Mouse (Mus musculus) hindbrain, embryonic 15.5 days (tissue): ENCODE measurements at regions not wholly inside any gene's neighbourhood (a gene's known extent, or its start where the extent isn't known, plus 50 kb on each side); places are given as distances from the start of the nearest gene placed in this dataset.
"Not testable (repeated sequence)": the region's sequence is repeated elsewhere in the genome, so short reads cannot be mapped to it uniquely, and the experiment has no call there.

Experiments used
- ATAC-seq: fragments of 200-750 bp; cut with Nextera tagmentation; 2 replicates; pipeline ENCODE4 v1.8.0; 2017; ENCODE audit warnings: low read depth, moderate number of reproducible peaks, moderate TSS enrichment; ENCODE audit not compliant: low FRiP score
- H3K27ac ChIP-seq: fragments of 300-500 bp; sonication (generic); replicated peaks from 2 replicates; pipeline ENCODE4 v1.5.1; 2015; ENCODE audit warnings: mild to moderate bottlenecking, inconsistent platforms
- H3K27me3 ChIP-seq: fragments of 300-500 bp; sonication (generic); 2 replicates; pipeline ENCODE4 v1.6.1; 2015; ENCODE audit warnings: control low read depth, inconsistent platforms
- H3K36me3 ChIP-seq: fragments of 300-500 bp; sonication (generic); 2 replicates; pipeline ENCODE4 v1.6.1; 2015; ENCODE audit warnings: control low read depth, inconsistent platforms
- H3K4me1 ChIP-seq: fragments of 300-500 bp; sonication (generic); replicated peaks from 2 replicates; pipeline ENCODE4 v1.6.1; 2015; ENCODE audit warnings: control low read depth, inconsistent platforms
- H3K4me2 ChIP-seq: fragments of 300-500 bp; sonication (generic); 2 replicates; pipeline ENCODE4 v1.6.1; 2015; ENCODE audit warnings: moderate library complexity, mild to moderate bottlenecking, inconsistent platforms
- H3K4me3 ChIP-seq: fragments of 300-500 bp; sonication (generic); 2 replicates; pipeline ENCODE4 v1.5.1; 2015; ENCODE audit warnings: mild to moderate bottlenecking, inconsistent platforms
- H3K9ac ChIP-seq: fragments of 300-500 bp; sonication (generic); 2 replicates; pipeline ENCODE4 v1.6.1; 2015; ENCODE audit warnings: inconsistent platforms
- H3K9me3 ChIP-seq: fragments of 300-500 bp; sonication (generic); 2 replicates; pipeline ENCODE4 v1.6.1; 2016; ENCODE audit warnings: control low read depth, inconsistent platforms
- WGBS: fragments of 180-500 bp; shearing (Covaris S2); methylation state at CpG from one replicate; pipeline ENCODE4 v1.1.7; 2015; 5-methylcytosine and 5-hydroxymethylcytosine counted together

- H3K27me3 ChIP-seq, H3K4me1 ChIP-seq, H3K4me3 ChIP-seq, H3K9ac ChIP-seq, ATAC-seq, H3K27ac ChIP-seq, H3K9me3 ChIP-seq, H3K36me3 ChIP-seq, H3K4me2 ChIP-seq: not testable (repeated sequence)
- WGBS: 92% methylated on average over 5 of the region's 5 CpGs
Measured at GRCm38 (mm10) chr11:24322412-24322811, 244.6 kb downstream of the Bcl11a start.

GRCm38 (mm10) chr11:24328481-24328880, 250.6 kb downstream of the Bcl11a start:
- no peak overlapping the region for H3K4me2 ChIP-seq
- no peak overlapping the region for H3K27ac ChIP-seq
- no peaks in the 10 kb centered on the region for H3K4me1 ChIP-seq
- no peak overlapping the region for H3K4me3 ChIP-seq
- ATAC-seq: no peak
- H3K27me3 ChIP-seq: no peaks in the 10 kb centered on the region
- H3K9me3 ChIP-seq: no peaks in the 10 kb centered on the region
- no peaks in the 10 kb centered on the region for H3K36me3 ChIP-seq
- WGBS: 63% methylated on average over 4 of the region's 4 CpGs
- no peak overlapping the region for H3K9ac ChIP-seq

GRCm38 (mm10) chr11:24330366-24331124, 252.7 kb downstream of the Bcl11a start:
- WGBS: 61% methylated on average over 10 of the region's 10 CpGs
- H3K4me2 ChIP-seq: no peak overlapping the region
- H3K9ac ChIP-seq: no peak overlapping the region
- H3K27ac ChIP-seq: no peak overlapping the region
- no peak overlapping the region for H3K4me3 ChIP-seq
- H3K4me1 ChIP-seq: no peaks in the 10 kb centered on the region
- no peaks in the 10 kb centered on the region for H3K27me3 ChIP-seq
- no peaks in the 10 kb centered on the region for H3K36me3 ChIP-seq
- H3K9me3 ChIP-seq: no peaks in the 10 kb centered on the region
- no peak for ATAC-seq

- Histone ChIP-seq H3K9ac (no peak overlapping the region), H3K4me3 (no peak overlapping the region), H3K9me3 (no peaks in the 10 kb centered on the region), H3K36me3 (no peaks in the 10 kb centered on the region), H3K27me3 (no peaks in the 10 kb centered on the region), H3K4me1 (no peaks in the 10 kb centered on the region), H3K27ac (no peak overlapping the region), H3K4me2 (no peak overlapping the region)
- WGBS: 87% methylated on average over 3 of the region's 3 CpGs
- ATAC-seq: no peak
Measured at GRCm38 (mm10) chr11:24332241-24332640, 254.4 kb downstream of the Bcl11a start.

- Histone ChIP-seq H3K4me3 (no peak overlapping the region), H3K36me3 (no peaks in the 10 kb centered on the region), H3K9me3 (no peaks in the 10 kb centered on the region), H3K4me1 (no peaks in the 10 kb centered on the region), H3K27me3 (no peaks in the 10 kb centered on the region), H3K4me2 (no peak overlapping the region), H3K9ac (no peak overlapping the region), H3K27ac (no peak overlapping the region)
- 88% methylated on average over 6 of the region's 6 CpGs for WGBS
- ATAC-seq: no peak
Measured at GRCm38 (mm10) chr11:24333111-24333510, 255.3 kb downstream of the Bcl11a start.

- WGBS: 94% methylated on average over 4 of the region's 4 CpGs
- Histone ChIP-seq H3K27ac (no peak overlapping the region), H3K4me1 (no peaks in the 10 kb centered on the region), H3K4me2 (no peak overlapping the region), H3K9me3 (no peaks in the 10 kb centered on the region), H3K27me3 (no peaks in the 10 kb centered on the region), H3K4me3 (no peak overlapping the region), H3K36me3 (no peaks in the 10 kb centered on the region), H3K9ac (no peak overlapping the region)
- ATAC-seq: no peak
Measured at GRCm38 (mm10) chr11:24335256-24335655, 257.4 kb downstream of the Bcl11a start.

- no peak overlapping the region for H3K4me3 ChIP-seq
Measured at GRCm38 (mm10) chr11:24338111-24338510, 260.3 kb downstream of the Bcl11a start.

GRCm38 (mm10) chr11:24339061-24339460, 261.2 kb downstream of the Bcl11a start:
- Histone ChIP-seq H3K9me3 (no peaks in the 10 kb centered on the region), H3K27me3 (no peaks in the 10 kb centered on the region; the same call in 1 of the 2 replicates), H3K4me1 (no peaks in the 10 kb centered on the region), H3K9ac (no peak overlapping the region), H3K27ac (no peak overlapping the region), H3K4me2 (no peak overlapping the region), H3K4me3 (no peak overlapping the region), H3K36me3 (no peaks in the 10 kb centered on the region)
- no peak for ATAC-seq
- 64% methylated on average over 2 of the region's 2 CpGs for WGBS

More at GRCm38 (mm10) chr11:24338111-24338510, 260.3 kb downstream of the Bcl11a start:
- Histone ChIP-seq H3K9ac (no peak overlapping the region), H3K4me1 (no peaks in the 10 kb centered on the region), H3K27me3 (no peaks in the 10 kb centered on the region), H3K9me3 (no peaks in the 10 kb centered on the region), H3K27ac (no peak overlapping the region), H3K4me2 (no peak overlapping the region), H3K36me3 (no peaks in the 10 kb centered on the region)
- 77% methylated on average over 1 of the region's 1 CpGs for WGBS
- no peak for ATAC-seq

GRCm38 (mm10) chr11:24340677-24341076, 262.8 kb downstream of the Bcl11a start:
- no peak for ATAC-seq
- H3K4me3 ChIP-seq: no peak overlapping the region
- no peak overlapping the region for H3K9ac ChIP-seq
- no peaks in the 10 kb centered on the region; the same call in 1 of the 2 replicates for H3K27me3 ChIP-seq
- H3K9me3 ChIP-seq: no peaks in the 10 kb centered on the region
- H3K4me2 ChIP-seq: no peak overlapping the region
- no peaks in the 10 kb centered on the region for H3K4me1 ChIP-seq
- no peaks in the 10 kb centered on the region for H3K36me3 ChIP-seq
- H3K27ac ChIP-seq: no peak overlapping the region
- WGBS: 76% methylated on average over 2 of the region's 2 CpGs

GRCm38 (mm10) chr11:24341650-24342049, 263.8 kb downstream of the Bcl11a start:
- WGBS: 74% methylated on average over 3 of the region's 3 CpGs
- no peak overlapping the region for H3K9ac ChIP-seq
- no peak overlapping the region for H3K4me2 ChIP-seq
- H3K9me3 ChIP-seq: no peaks in the 10 kb centered on the region
- H3K4me1 ChIP-seq: peaks cover under 1% of the 10 kb centered on the region; the same call in 1 of the 2 replicates
- H3K36me3 ChIP-seq: no peaks in the 10 kb centered on the region
- H3K27ac ChIP-seq: no peak overlapping the region
- H3K27me3 ChIP-seq: no peaks in the 10 kb centered on the region; the same call in 1 of the 2 replicates
- no peak overlapping the region for H3K4me3 ChIP-seq
- ATAC-seq: no peak

GRCm38 (mm10) chr11:24342176-24342575, 264.3 kb downstream of the Bcl11a start:
- no peak overlapping the region for H3K4me3 ChIP-seq
- H3K27me3 ChIP-seq: no peaks in the 10 kb centered on the region; the same call in 1 of the 2 replicates

GRCm38 (mm10) chr11:24342732-24343131, 264.9 kb downstream of the Bcl11a start:
- H3K4me2 ChIP-seq: no peak overlapping the region
- no peaks in the 10 kb centered on the region; the same call in 1 of the 2 replicates for H3K27me3 ChIP-seq
- no peak overlapping the region for H3K27ac ChIP-seq
- H3K9ac ChIP-seq: no peak overlapping the region
- no peaks in the 10 kb centered on the region for H3K36me3 ChIP-seq
- 90% methylated on average over 2 of the region's 2 CpGs for WGBS
- no peak overlapping the region for H3K4me3 ChIP-seq
- peaks cover 7% of the 10 kb centered on the region; the same call in 1 of the 2 replicates for H3K4me1 ChIP-seq
- no peak for ATAC-seq
- no peaks in the 10 kb centered on the region for H3K9me3 ChIP-seq

More at GRCm38 (mm10) chr11:24342176-24342575, 264.3 kb downstream of the Bcl11a start:
- no peak for ATAC-seq
- Histone ChIP-seq H3K9ac (no peak overlapping the region), H3K36me3 (no peaks in the 10 kb centered on the region), H3K4me1 (peaks cover 6% of the 10 kb centered on the region; the same call in 1 of the 2 replicates), H3K9me3 (no peaks in the 10 kb centered on the region), H3K27ac (no peak overlapping the region), H3K4me2 (no peak overlapping the region)
- 72% methylated on average over 2 of the region's 2 CpGs for WGBS
